Mouse (Mus musculus) T-cell, adult 2 months (primary cell): ENCODE data around the gene Igflr1.
A peak's percentile ranks its signal among the peaks of the same experiment; 100 is the strongest.

Experiments
- DNase-seq: peaks from one replicate; pipeline ENCODE4 v3.0.0; 2022; ENCODE audit warnings: low spot score

The Igflr1 gene

DNA sequence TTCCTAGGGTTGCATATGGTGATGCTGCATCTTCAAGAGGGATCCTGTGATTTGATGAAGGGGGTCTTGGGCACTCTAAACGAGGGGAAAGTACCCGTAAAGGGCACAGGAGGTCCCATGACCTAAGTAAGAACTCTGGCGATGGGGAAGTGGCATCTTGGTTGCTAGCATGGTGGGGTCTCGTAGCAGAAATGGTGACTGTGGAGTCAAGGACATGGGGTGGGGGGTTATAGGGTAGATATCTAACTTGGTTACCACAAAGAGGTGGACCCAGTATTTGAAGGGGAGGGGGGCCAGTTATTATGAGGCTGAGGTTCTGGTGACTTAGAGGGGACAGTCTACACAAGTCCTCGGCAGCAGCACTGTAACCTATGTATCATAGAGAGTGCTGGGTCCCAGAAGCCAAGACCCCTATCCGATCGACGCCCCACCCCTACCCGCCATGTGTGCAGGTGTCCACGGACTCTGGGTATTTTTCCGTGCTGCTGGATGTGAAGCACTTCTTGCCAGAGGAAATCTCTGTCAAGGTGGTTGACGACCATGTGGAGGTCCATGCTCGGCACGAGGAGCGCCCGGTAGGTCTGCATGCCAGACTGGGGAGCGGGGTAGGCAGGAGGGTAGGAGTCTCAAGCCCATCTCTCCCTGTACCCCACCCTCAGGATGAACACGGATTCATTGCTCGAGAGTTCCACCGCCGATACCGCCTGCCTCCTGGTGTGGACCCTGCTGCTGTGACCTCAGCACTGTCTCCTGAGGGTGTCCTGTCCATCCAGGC lies 11.2 kb upstream of the Igflr1 start:
- DNase-seq = no peak

DNA sequence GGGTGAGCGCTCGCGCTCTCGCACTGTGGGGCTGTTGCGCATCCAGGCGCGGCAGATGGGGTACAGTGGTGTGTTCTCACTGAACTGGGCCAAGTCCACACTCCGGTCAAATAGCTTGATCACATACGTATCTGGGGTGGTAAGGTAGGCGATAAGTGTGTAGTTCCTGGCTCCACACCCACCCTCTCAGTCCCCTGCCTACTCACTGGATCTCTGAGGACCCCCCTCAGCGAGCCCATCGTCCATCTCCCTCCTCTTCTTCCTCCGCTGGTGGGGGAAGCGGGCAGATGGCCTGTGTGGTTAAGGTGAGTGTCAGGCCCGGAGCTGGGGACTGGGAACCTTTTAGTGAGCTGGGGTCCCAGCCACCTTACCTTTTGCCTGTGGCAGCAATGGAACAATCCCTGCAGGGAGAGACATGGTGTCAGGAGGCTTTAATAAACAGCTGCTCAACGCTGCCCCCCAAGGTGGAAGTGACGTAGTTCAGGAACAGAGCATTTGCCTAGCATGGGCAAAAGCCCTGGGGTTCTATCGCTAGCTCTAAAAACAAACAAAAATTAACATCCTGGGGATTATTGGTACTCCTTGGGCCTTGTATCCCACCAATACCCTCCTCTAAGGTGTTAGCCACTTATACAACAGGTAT lies 8.2 kb upstream of the Igflr1 start:
- DNase-seq = peak; percentile 29

DNA sequence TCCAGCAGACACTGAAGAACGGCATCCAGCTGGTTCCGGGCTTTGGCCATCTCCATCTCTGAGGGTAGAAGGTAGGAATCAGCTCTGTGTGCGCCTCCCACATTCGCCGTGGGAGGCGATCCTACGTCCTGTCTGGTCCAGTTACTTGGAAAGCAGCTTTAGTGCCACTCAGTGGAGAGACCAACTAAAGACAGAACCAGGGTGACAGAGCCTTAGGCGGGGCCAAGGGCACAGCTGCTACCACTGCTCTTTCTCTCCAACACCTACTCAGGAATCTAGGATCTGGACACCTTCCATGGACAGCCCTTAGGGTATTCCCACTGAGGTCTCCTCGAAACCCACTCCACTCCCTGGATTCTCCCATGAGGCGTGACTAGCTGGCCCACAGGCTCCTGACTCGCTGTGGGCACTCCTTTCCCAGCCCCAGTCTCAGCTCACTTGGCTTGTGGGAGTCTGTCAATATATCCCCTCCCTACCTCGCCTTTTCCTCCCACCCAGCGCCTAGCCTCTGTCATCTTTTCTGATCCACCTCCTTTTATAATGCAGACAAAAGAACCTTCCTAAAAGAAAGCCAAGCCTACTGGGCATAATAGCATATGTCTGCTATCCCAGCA lies 7.2 kb upstream of the Igflr1 start:
- no peak for DNase-seq

DNA sequence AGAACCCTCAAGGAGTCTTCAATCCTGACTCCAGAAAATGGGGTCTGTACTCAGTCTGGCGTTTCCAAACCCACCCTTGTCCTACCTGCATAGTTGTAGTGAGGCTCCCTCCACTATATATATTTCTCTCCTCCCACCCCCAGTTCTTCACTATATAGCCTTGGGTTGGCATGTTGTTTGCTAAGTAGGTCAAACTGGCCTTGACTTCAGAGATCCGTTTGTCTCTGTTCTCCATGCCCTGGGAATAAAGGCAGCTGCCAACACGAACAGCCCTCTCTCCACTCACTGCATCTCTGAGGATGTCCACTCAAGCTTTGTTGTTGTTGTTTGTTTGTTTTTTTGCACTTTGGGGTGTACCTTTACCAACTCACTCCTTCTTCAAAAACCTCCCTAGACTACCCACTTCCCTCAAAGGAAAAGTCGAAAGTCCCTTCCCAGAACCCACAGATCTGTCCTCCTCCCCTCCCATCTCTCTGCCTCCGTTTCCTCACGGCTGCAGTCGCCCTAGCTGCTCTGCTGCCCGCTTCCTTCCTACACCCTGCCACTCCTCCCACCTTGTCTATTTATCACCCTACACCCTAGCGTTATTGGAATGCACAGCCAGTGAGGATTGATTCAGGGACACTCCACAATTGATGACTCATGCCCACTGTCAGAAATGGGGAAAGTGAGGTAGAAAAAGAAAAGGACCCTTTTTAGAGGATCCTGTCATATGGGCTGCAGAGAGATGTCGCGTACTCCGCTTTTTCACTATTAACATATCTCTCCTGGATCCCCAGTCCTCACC lies 6.4 kb upstream of the Igflr1 start:
- DNase-seq = no peak

DNA sequence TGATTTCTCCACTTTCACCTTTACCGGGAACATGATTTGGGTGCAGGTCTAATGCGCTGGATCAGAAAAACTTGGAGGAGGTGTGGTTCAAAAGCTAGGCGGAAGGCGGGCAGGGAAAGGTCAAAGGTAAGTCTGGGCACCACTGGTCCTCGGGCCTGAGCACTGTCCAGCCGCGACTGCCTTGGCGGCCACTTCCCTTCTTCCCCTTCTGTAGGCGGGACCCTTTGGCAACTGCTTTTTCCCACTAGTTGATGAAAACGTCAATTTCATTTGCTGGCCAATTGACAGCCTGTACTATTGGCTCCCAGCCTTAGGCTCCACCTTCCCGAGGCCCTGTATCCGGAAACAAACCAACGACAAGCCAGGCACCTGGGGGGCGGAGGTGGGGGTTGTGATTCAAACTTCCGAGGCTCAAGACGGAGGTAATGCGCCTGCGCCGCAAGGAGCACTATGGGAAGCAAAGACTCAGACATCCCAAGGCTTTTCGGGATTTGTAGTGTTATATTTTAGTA lies 5.7 kb upstream of the Igflr1 start, which contains the start of gene Lin37:
Gene Lin37 (minus strand): TSS at position 396 of the 512 bp plus-strand sequence.
- DNase-seq = peak; percentile 90

DNA sequence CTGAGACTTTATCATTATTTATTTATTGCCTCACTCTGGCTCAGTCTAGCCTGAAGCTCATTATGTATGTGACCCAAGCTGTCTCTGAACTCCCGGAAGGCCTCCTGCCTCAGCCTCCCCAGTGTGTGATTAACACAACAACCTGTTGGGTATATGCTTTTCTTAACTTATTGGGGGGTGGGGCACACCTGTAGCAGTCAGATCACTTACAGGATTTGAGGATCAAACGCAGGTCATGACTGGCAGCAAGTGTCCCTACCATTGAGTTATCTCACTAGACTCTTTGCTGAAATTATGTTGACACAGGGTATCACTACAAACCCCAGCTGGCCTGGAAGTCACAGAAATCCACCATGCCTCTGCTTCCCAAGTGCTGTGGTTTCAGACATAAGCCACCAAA lies 4.9 kb upstream of the Igflr1 start:
- no peak for DNase-seq

DNA sequence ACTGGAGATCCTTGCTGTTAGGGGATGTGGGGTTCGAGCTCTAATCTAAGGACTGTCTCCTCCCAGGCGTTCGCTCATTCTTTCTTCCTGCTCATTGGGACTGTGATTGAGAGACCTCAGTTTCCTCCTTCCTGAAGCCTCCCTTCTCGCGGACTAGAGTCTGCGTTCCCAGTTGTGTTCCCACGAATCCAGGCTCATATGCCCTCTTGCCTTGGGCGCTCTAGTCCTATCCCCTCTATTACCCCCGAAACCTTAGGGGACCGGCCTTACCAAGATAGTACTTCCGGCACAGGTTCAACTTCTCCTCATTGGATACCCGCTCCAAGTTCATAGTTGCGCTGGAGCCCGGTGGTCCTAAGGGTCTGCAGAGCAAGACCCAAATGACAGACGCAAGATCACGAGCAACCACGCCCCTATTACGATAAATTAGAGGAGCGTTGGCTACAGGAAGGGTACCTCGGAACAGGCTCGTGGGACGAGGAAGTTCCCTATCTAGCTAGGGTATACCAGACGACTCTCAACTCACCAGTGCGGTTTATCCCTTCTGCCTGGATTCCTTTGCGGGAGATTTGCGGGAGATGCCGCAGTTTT lies 2.6 kb upstream of the Igflr1 start:
- DNase-seq = no peak

DNA sequence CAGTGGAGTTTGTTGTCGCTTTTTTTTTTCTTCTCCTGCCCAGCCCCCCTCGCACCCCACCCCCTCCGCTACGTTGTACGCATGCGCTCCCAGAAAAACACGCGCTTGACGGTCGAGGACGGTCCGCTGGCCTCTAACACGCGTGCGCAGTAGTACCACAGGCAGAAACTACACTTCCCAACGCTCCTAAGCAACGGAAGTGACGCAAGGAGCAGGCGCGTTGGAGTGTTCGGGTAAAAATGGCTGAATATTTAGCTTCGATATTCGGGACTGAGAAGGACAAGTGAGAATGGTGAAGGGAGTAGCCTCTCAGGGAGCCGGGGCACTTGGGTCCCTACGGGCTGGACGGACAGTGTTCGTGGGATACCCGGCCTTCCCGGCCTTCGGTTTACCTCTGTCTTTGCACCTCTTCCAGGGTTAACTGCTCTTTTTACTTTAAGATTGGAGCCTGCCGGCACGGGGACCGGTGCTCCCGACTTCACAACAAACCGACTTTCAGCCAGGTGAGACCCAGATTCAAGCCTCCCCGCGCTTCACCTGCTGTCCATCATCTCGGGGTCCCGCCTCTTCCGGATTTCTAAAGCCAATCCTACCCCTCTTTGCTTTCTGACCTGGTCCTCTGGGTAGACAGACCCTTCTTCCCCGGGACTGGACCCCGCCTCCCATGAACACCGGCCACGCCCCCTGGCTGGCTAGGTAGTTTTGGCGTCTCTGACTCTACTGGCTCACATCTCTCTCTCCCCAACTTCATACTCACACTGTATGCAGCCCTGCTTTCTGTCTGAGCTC lies 1.9 kb upstream of the Igflr1 start, which contains the start of the genes U2af1l4, Gm49396 and Psenen:
Gene U2af1l4 (plus strand): TSS at position 185 of the 789 bp plus-strand sequence.
Gene Gm49396 (plus strand): TSS at position 228 of the 789 bp plus-strand sequence.
Gene Psenen (minus strand): TSS at position 511 of the 789 bp plus-strand sequence.
- DNase-seq = peak; percentile 96

DNA sequence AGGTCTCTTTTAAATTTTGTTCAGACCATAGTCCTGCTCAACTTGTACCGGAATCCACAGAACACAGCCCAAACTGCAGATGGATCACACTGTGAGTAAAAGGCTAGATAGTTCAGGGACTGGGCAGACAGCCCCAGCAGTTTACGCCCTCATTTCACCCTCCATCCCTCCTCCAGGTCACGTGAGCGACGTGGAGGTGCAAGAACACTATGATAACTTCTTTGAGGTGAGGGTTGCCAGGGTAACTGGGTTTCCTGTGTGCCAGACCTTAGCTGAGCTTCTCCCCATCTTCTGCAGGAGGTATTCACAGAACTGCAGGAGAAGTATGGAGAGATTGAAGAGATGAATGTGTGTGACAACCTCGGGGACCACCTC lies 1.3 kb upstream of the Igflr1 start:
- peak; percentile 84 for DNase-seq

DNA sequence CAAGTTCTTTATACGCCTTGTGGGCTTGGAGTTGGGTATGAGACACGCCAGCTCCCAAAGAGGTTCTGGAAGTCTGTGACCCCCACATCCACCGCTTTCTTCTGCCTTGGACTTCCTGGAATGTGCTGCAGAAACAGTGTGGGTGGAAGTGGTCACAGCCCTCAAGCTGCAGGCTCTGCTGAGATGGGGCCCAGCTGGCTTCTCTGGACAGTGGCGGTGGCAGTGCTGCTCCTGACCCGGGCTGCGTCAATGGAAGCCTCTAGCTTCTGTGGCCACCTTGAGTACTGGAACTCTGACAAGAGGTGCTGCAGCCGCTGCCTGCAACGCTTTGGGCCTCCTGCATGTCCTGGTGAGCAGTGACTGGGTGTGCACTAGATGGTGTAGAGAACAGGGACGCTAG lies 806 bp downstream of the Igflr1 start:
- no peak for DNase-seq

DNA sequence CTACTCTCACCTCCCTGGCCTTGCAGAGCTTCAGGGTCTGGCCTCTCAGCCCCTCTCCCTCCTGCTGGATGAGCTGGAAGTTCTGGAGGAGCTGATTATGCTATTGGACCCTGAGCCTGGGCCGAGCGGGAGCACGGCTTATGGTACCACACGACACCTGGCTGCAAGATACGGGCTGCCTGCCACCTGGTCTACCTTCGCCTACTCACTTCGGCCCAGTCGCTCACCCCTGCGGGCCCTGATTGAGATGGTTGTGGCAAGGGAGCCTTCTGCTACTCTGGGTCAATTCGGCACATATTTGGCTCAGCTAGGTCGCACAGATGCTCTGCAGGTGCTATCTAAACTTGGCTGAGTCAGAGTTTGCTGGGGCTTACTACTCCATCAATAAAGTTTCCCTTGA lies 2.3 kb downstream of the Igflr1 start:
- DNase-seq = no peak

DNA sequence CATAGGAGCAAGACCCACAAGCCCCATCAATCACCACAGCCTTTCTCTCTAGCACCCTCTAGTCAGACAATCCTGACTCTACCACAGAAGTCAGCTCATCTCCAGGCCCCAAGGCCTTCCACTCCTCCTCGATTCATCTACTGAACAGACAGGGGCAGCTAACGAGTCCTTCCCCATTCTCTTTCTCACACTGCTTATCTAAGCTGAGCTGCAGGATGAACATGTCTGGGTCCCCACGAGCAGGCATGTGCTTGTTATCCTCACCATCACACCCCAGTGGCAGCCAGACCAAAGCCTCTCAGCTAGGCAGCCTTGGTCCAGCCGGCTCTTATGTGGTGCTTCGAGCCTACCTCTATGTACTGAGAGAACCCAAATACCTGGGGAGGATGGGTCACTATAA lies 7.2 kb downstream of the Igflr1 start:
- DNase-seq = no peak

DNA sequence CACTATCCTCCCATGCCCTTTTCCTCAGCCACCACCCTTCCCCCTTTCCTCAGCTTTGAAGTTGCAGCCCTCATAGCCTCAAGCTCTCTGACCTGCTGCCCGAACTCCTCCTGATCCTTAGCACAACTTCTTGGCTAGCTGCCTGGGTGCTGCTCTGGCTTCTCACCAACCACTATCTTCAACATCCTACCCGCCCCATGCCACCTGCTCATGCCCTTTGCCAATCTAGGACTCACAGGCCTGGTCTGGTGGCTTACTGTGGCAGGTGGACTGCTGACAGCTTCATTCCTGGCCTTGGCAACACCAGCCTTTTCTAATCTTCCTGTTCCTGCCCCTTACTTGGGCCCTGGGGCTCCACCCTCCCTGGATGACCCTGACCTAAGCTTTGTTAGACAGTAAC lies 7.7 kb downstream of the Igflr1 start:
- no peak for DNase-seq

DNA sequence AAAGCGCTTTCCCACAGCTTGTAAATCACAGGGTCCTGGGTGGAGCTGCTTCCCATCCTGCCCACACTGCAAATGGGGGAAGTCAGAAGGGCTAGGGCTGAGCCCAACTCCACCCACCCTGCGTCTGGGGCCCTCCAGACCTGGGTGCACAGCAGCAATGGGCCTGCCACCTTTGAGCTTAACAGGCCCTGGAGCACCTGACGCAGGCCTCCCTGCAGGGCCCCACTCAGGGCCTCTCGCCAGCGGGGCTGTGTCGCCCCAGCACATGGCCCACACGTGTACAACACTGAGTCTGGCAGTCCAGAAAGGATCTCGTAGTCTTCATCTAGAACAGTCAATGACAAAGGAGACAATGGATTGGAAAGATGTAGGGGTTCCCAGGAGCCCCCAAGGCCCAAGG lies 14.7 kb downstream of the Igflr1 start:
- no peak for DNase-seq

DNA sequence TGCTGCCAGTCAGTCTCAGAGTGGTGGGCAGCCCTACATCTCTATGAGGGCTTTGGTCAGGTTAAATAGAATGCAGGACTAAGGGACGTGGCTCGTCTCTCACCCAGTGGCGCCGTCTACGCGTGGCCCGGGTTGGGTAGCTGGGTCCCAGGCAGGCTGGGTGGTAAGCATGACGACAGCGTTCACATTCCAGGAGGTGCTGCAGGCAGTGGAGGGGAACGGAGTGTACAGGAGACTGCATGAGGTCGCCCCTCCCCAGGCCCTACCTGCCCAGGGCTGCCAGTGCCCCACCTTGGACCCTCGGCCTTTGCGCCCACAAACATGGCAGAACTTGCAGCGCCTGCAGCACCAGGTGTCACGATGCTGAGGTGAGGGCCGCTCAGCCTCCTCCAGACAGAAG lies 16.3 kb downstream of the Igflr1 start:
- DNase-seq = no peak

DNA sequence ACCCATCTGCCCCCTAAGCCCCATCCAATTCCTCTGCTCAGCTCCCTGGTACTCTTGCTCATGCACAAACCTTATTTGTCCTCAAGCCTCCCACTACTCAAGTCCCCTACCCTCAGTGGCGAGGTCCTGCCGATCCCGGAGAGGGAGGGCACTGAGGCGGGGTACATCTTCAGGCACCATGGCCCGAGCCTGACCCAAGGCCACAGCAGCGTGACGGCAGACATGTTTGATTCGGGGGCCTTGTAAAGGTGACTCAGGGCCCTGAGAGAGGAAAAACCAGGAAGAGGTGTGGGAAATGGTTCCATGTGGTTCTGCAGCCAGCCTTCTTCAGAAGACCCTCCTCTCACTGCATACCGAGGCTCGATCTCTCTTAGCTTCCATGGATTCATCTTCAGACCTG lies 19.1 kb downstream of the Igflr1 start:
- no peak for DNase-seq

DNA sequence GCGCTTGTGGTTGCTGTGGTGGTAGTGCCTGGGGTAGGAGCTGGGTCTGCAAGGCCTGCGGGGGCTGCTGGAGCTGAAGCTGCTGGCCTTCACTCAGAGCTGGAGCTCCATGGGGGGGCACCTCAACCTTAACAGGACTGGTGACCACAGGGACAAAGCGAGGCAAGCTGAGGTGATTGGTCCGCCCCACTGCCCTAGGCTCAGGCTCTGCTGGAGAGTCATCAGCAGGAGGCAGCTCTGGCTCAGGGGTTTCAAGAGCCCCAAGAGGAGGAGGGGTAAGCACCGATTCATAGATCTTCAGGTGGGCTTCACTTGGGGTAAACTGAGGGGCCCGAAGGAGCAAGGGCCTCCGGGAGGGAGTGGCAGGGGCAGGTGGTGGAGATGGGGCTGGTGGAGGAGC lies 19.9 kb downstream of the Igflr1 start:
- DNase-seq = no peak

DNA sequence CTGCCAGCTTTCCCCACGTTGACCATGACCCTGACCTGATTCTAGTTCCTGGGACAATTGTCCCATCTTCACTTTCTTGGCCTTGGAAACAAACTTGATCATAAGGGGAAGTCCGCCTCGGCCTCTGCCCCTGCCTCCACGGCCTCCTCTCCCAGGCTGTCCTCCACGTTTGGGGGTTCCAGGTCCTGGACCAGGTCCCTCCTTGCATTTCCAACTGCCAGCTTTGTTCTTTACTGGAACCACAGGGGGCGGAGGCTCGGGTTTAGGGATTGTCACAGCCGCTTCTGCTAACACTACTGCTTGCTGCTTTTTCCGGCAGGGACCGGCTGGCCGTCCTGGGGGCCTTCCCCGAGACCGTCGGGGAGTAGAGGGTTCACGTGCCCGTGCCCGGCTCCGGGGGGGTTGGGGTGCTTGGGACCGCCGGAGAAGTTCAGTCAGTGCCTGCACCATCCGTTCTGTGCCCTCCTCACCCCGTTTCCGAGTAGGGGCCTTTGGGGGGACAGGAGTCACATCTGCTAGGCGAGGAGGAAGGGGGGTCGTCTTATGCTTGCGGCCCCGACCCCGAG lies 21.3 kb downstream of the Igflr1 start:
- DNase-seq = no peak

DNA sequence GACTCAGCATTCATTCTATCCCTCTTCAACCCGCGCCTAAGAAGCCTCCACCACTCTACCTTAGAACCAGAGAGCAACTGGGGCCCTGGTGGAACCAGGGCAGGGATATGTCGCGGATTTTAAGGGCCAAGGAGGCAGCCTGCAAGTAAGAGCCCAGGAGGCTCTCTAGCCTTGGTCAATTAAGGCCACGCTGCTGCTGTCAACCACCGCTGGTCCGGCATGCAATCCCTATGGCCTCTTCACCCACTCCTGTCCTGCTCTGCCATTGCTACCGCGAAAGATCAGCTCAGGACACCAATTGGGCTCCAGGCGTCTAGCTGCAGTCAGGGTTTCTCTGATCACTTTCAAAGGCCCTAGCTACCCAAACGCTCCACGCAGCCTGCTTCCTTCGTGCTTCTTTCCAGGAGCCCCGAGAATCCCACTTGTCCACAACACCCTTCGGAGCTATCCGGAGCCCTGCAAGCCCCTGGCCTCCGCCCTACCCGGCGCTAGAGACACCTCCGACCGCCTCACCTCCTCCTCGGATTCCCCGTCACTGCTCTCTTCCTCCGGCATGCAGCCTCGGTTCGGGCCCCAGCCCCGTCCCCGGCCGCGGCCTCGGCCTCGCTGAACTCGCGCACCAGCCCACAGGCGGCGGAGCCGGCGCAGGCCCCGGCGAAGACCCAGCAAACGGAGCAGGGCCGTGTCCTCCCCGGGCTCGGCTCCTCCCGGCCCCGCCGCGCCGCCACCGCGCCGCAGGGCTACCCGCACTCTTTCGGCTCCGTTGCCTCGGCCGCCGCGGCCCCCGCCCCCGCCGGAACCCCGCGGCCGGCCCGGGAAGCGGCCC lies 22.8 kb downstream of the Igflr1 start:
- peak; percentile 62 for DNase-seq
